Mouse (Mus musculus): ENCODE results near the gene Lrrc52. TPM values are rescaled to one million over a fixed set of nuclear protein-coding genes. Genes with fewer than 3 reads are reported as not detected.

Lrrc52 gene
- polyA plus RNA-seq (2017; shearing (Covaris generic)), result not detected

GRCm38 (mm10) chr1:167466765-167467426 lies at the start of gene Lrrc52:
TSS of gene Lrrc52 (minus strand) at chr1:167466780.

Other genes starting within 250 kb of the Lrrc52 start
- gene Uck2, start 181.5 kb downstream of the Lrrc52 start, polyA plus RNA-seq (2017; shearing (Covaris generic)), result 35.3 TPM
- 102 TPM for gene Tmco1, start 158.4 kb downstream of the Lrrc52 start, polyA plus RNA-seq (2017; shearing (Covaris generic))
- gene Aldh9a1, start 116.8 kb downstream of the Lrrc52 start, polyA plus RNA-seq (2017; shearing (Covaris generic)), result 84.2 TPM
- 4.8 TPM for gene Mgst3, start 72.9 kb downstream of the Lrrc52 start, polyA plus RNA-seq (2017; shearing (Covaris generic))
- not detected for gene Rxrg, start 131.6 kb upstream of the Lrrc52 start, polyA plus RNA-seq (2017; shearing (Covaris generic))
- gene Lmx1a, start 222.5 kb upstream of the Lrrc52 start, polyA plus RNA-seq (2017; shearing (Covaris generic)), result not detected

All from CD4-positive, CD25-positive, alpha-beta regulatory T cell, adult 9 weeks (primary cell).